Mouse (Mus musculus) midbrain, embryonic 12.5 days (tissue): ENCODE results near the gene Ldlrad3. TPM values are rescaled to one million over a fixed set of nuclear protein-coding genes. Genes with fewer than 3 reads are reported as not detected.

ENCODE experiments used
- ATAC-seq: fragments of 200-750 bp; cut with Nextera tagmentation; 2 replicates; pipeline ENCODE4 v1.8.0; 2017; ENCODE audit warnings: low read depth, moderate TSS enrichment, moderate library complexity; ENCODE audit not compliant: low FRiP score
- H3K27ac ChIP-seq: fragments of 300-500 bp; sonication (generic); replicated peaks from 2 replicates; pipeline ENCODE4 v1.5.1; 2016; ENCODE audit warnings: mild to moderate bottlenecking
- H3K27me3 ChIP-seq: fragments of 300-500 bp; sonication (generic); 2 replicates; pipeline ENCODE4 v1.6.1; 2016; ENCODE audit warnings: mild to moderate bottlenecking
- H3K36me3 ChIP-seq: fragments of 300-500 bp; sonication (generic); 2 replicates; pipeline ENCODE4 v1.6.1; 2016
- H3K4me1 ChIP-seq: fragments of 300-500 bp; sonication (generic); 2 replicates; pipeline ENCODE4 v1.6.1; 2016
- H3K4me2 ChIP-seq: fragments of 300-500 bp; sonication (generic); replicated peaks from 2 replicates; pipeline ENCODE4 v1.6.1; 2016; ENCODE audit warnings: mild to moderate bottlenecking, moderate library complexity
- H3K4me3 ChIP-seq: fragments of 300-500 bp; sonication (generic); 2 replicates; pipeline ENCODE4 v1.5.1; 2016; ENCODE audit warnings: mild to moderate bottlenecking
- H3K9ac ChIP-seq: fragments of 300-500 bp; sonication (generic); replicated peaks from 2 replicates; pipeline ENCODE4 v1.6.1; 2016; ENCODE audit warnings: mild to moderate bottlenecking, moderate library complexity
- H3K9me3 ChIP-seq: fragments of 300-500 bp; sonication (generic); 2 replicates; pipeline ENCODE4 v1.6.1; 2016; ENCODE audit warnings: mild to moderate bottlenecking
- WGBS: fragments of 180-500 bp; shearing (Covaris S2); methylation state at CpG from one replicate; pipeline ENCODE4 v1.1.7; 2016; 5-methylcytosine and 5-hydroxymethylcytosine counted together
- polyA plus RNA-seq: library from polyadenylated mRNA; unstranded; fragments of >200 nt; fragmentation: Nextera tagmentation; extraction: Ambion mirVana; gene quantifications from 2 replicates; pipeline ENCODE4 v1.2.1, GENCODE M21; 2016

Gene Ldlrad3
- polyA plus RNA-seq, 1 experiment from 2014 or later = 58.8 TPM

DNA sequence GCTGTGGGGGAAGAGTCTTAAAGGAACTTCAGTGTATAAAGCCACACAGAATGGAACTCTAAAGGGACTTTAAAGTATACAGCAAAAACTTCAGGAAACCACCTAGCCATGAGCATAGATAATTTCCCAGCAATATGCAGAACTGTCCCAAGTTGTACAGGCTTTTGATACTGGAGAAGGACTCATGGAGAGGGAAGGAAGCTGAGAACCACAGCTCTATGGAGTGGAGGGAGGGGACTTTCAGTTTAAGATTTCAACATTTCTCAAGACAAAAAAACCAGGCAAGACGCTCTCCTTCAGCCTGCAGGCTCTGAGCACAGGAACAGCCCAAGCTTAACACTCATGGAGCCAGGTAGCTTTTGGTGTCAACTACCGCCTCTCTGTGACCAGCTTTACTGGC lies 4.7 kb downstream of the Ldlrad3 start:
- WGBS = 86% methylated on average over 2 of the region's 2 CpGs
- no peaks in the 10 kb centered on the region for H3K9me3 ChIP-seq

GRCm38 (mm10) chr2:102176434-102176772 lies 9.8 kb downstream of the Ldlrad3 start:
- no peak overlapping the region for H3K9ac ChIP-seq
- H3K9me3 ChIP-seq = no peaks in the 10 kb centered on the region
- no peak overlapping the region for H3K4me3 ChIP-seq
- 0 out of 2 replicates have a peak, but pooled peaks cover 5% of the 10 kb centered on the region for H3K36me3 ChIP-seq
- no peak overlapping the region for H3K27ac ChIP-seq
- 83% methylated on average over 5 of the region's 5 CpGs for WGBS
- ATAC-seq = no peak
- peaks cover 4% of the 10 kb centered on the region for H3K4me1 ChIP-seq
- H3K27me3 ChIP-seq = no peaks in the 10 kb centered on the region
- H3K4me2 ChIP-seq = no peak overlapping the region

More for the DNA sequence above, 4.7 kb downstream of the Ldlrad3 start:
- H3K36me3 ChIP-seq = 0 out of 2 replicates have a peak, but pooled peaks cover 5% of the 10 kb centered on the region
- H3K27me3 ChIP-seq = no peaks in the 10 kb centered on the region
- peaks cover 15% of the 10 kb centered on the region for H3K4me1 ChIP-seq
- H3K27ac ChIP-seq = no peak overlapping the region
- H3K9ac ChIP-seq = no peak overlapping the region
- no peak overlapping the region for H3K4me2 ChIP-seq
- no peak overlapping the region for H3K4me3 ChIP-seq
- ATAC-seq = no peak

DNA sequence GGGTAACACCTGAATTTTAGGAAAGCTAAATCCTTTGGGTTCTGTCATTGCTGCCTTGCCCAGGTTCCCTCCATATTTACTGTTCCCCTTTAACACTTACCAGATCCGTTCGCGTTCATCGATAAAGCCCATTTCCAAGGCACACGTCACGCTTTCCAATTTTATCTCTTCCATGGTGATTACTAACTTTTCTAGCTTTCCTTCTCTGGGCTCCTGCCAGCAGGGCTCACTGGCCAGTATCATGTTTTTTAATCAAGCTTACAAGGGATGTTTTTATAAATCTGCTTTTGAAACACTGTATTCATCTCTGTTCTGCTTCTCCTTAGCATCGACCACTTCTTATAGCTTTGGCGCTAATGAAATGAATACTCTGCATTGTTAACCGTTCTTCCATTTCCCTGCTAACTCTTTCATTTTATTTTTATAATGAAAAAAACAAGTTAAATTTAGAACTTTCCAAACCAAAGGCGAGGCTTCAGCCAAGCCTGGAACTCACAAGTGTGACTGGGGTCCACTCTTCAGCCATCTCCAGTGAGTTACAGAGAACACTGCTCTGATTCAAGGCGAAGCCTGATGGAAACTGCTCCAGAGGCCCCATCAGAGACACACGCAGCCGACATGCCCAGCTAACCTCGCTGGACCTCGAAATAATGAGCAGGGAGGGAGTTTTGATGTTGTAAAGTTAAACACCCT lies 10.3 kb downstream of the Ldlrad3 start:
- Histone ChIP-seq H3K4me2 (no peak overlapping the region), H3K9ac (no peak overlapping the region), H3K4me1 (peaks cover 4% of the 10 kb centered on the region), H3K27ac (no peak overlapping the region), H3K27me3 (no peaks in the 10 kb centered on the region), H3K36me3 (0 out of 2 replicates have a peak, but pooled peaks cover 5% of the 10 kb centered on the region), H3K4me3 (no peak overlapping the region), H3K9me3 (no peaks in the 10 kb centered on the region)
- WGBS = 89% methylated on average over 15 of the region's 15 CpGs
- ATAC-seq = no peak

GRCm38 (mm10) chr2:102172458-102172857 lies 13.7 kb downstream of the Ldlrad3 start:
- Histone ChIP-seq H3K9ac (no peak overlapping the region), H3K4me2 (no peak overlapping the region), H3K9me3 (no peaks in the 10 kb centered on the region), H3K36me3 (no peaks in the 10 kb centered on the region), H3K4me3 (no peak overlapping the region), H3K27me3 (no peaks in the 10 kb centered on the region), H3K27ac (no peak overlapping the region), H3K4me1 (peaks cover 4% of the 10 kb centered on the region)
- 84% methylated on average over 4 of the region's 4 CpGs for WGBS
- no peak for ATAC-seq

GRCm38 (mm10) chr2:102166550-102167325 lies 19.4 kb downstream of the Ldlrad3 start:
- ATAC-seq = peak; percentile 50
- WGBS = 44% methylated on average over 15 of the region's 15 CpGs
- H3K27ac ChIP-seq = peak overlapping the region; percentile 21; the same call in 1 of the 2 replicates
- no peak overlapping the region for H3K4me2 ChIP-seq
- H3K9me3 ChIP-seq = no peaks in the 10 kb centered on the region
- H3K4me1 ChIP-seq = peaks cover 17% of the 10 kb centered on the region
- no peaks in the 10 kb centered on the region for H3K27me3 ChIP-seq
- no peak overlapping the region for H3K4me3 ChIP-seq
- no peak overlapping the region for H3K9ac ChIP-seq
- no peaks in the 10 kb centered on the region for H3K36me3 ChIP-seq

DNA sequence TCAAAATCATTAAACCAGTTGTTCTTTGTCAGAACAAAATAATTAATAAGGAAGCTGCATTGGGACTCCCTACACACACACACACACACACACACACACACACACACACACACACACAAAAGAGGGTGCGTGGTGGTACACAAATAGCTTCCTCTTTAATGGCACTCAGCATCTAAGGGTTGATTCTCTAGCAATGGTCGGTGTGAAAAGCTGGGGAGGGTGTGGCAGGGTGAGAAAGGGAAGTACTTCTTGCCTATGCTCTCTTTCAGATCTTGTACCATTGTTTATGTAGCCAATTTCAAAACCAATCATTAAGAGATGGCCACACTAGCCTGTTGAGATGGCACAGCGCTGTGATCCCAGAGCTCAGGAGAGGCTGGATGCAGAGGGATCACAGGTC lies 23.1 kb downstream of the Ldlrad3 start:
- Histone ChIP-seq H3K27me3 (no peaks in the 10 kb centered on the region), H3K9ac (no peak overlapping the region), H3K4me1 (peaks cover 17% of the 10 kb centered on the region), H3K9me3 (no peaks in the 10 kb centered on the region), H3K27ac (no peak overlapping the region), H3K4me3 (no peak overlapping the region), H3K4me2 (no peak overlapping the region), H3K36me3 (peaks cover 3% of the 10 kb centered on the region; the same call in 1 of the 2 replicates)
- no peak for ATAC-seq
- 91% methylated on average over 3 of the region's 3 CpGs for WGBS

DNA sequence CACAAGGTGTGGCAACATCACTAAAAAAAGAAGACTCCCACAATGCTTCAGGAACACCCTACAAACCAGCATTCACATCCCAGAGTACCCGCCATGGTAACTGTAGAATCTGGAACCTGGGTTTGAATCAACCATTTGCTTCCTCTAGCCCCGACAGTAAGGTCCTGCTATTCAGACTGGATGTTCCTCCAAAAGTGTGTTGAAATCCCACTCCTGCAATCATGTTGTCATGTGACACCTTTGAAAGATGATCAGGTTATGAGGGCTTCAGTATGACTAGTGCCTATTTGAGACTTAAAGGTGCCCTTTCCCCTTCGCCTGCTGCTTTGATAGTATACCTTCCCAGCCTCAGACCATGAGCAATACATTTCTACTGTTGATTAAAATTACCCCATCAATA lies 28.6 kb downstream of the Ldlrad3 start:
- Histone ChIP-seq H3K4me1 (peaks cover 16% of the 10 kb centered on the region), H3K9ac (no peak overlapping the region), H3K27me3 (no peaks in the 10 kb centered on the region), H3K27ac (no peak overlapping the region), H3K36me3 (peaks cover 3% of the 10 kb centered on the region; the same call in 1 of the 2 replicates), H3K9me3 (no peaks in the 10 kb centered on the region), H3K4me3 (no peak overlapping the region), H3K4me2 (no peak overlapping the region)
- WGBS = 90% methylated on average over 3 of the region's 3 CpGs
- no peak for ATAC-seq

DNA sequence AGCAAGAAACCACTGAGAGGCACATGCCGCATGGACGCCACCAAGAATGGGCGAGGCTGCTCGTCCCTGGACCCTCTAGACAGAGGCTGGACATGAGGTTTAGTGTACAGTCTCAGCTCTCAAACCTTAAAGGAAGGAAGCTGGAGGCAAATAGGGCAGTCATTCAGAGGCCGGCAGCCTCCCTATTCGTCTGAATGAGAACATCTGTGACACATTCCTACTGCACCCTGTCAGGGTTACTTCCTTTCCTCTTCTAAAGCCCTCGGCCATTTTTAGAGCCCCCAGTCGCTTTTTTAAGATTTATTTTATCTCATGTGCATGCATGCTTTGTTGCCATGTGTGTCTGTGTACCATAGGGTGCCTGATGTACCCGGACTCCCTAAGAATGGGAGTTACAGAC lies 29.2 kb downstream of the Ldlrad3 start:
- ATAC-seq = no peak
- no peak overlapping the region for H3K4me3 ChIP-seq
- H3K4me1 ChIP-seq = peaks cover 16% of the 10 kb centered on the region
- peak overlapping the region; percentile 35; the same call in 1 of the 2 replicates for H3K27ac ChIP-seq
- H3K9ac ChIP-seq = no peak overlapping the region
- H3K36me3 ChIP-seq = peaks cover 3% of the 10 kb centered on the region; the same call in 1 of the 2 replicates
- no peaks in the 10 kb centered on the region for H3K9me3 ChIP-seq
- no peak overlapping the region for H3K4me2 ChIP-seq
- no peaks in the 10 kb centered on the region for H3K27me3 ChIP-seq
- 87% methylated on average over 9 of the region's 9 CpGs for WGBS

DNA sequence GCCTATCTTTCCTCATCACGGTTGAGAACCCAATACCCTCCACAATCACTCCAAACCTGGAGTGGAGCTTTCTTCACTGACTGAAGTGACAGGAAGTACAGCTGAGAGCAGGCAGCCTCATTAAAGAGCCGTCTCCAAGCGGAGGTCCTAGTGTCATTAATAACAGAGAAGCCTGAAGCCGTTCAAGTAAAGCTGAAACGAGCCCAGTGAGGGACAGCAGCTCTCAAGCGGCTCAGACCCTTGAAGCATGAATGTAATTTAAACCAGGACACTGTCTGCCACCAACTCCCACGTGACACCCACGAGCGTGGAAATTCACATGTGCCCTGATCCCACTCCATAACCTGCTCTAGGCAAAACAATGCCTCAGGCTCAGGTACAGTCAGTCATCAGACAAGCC lies 29.7 kb downstream of the Ldlrad3 start:
- H3K4me1 ChIP-seq = peaks cover 16% of the 10 kb centered on the region
- H3K27me3 ChIP-seq = no peaks in the 10 kb centered on the region
- peaks cover 3% of the 10 kb centered on the region; the same call in 1 of the 2 replicates for H3K36me3 ChIP-seq
- ATAC-seq = no peak; the same call in 1 of the 2 replicates
- no peak overlapping the region for H3K4me2 ChIP-seq
- H3K27ac ChIP-seq = peak overlapping the region; percentile 35
- H3K9me3 ChIP-seq = no peaks in the 10 kb centered on the region
- H3K9ac ChIP-seq = no peak overlapping the region
- 55% methylated on average over 9 of the region's 9 CpGs for WGBS
- H3K4me3 ChIP-seq = no peak overlapping the region

GRCm38 (mm10) chr2:102155306-102156015 lies 30.7 kb downstream of the Ldlrad3 start:
- 73% methylated on average over 5 of the region's 5 CpGs for WGBS
- no peak overlapping the region for H3K4me3 ChIP-seq
- no peaks in the 10 kb centered on the region for H3K9me3 ChIP-seq
- H3K9ac ChIP-seq = no peak overlapping the region
- peaks cover 16% of the 10 kb centered on the region for H3K4me1 ChIP-seq
- no peak overlapping the region for H3K4me2 ChIP-seq
- H3K27me3 ChIP-seq = no peaks in the 10 kb centered on the region
- ATAC-seq = no peak
- H3K27ac ChIP-seq = no peak overlapping the region
- H3K36me3 ChIP-seq = peaks cover 3% of the 10 kb centered on the region; the same call in 1 of the 2 replicates

- ATAC-seq = no peak
- 77% methylated on average over 6 of the region's 6 CpGs for WGBS
- Histone ChIP-seq H3K4me1 (peaks cover 16% of the 10 kb centered on the region), H3K4me3 (no peak overlapping the region), H3K9ac (no peak overlapping the region), H3K9me3 (no peaks in the 10 kb centered on the region), H3K36me3 (peaks cover 3% of the 10 kb centered on the region; the same call in 1 of the 2 replicates), H3K27me3 (no peaks in the 10 kb centered on the region), H3K4me2 (no peak overlapping the region), H3K27ac (no peak overlapping the region)
Measured at GRCm38 (mm10) chr2:102154771-102155211, 31.4 kb downstream of the Ldlrad3 start.

GRCm38 (mm10) chr2:102154328-102154727 lies 31.9 kb downstream of the Ldlrad3 start:
- Histone ChIP-seq H3K27me3 (no peaks in the 10 kb centered on the region), H3K36me3 (peaks cover 3% of the 10 kb centered on the region; the same call in 1 of the 2 replicates), H3K9ac (no peak overlapping the region), H3K4me2 (no peak overlapping the region), H3K27ac (no peak overlapping the region), H3K9me3 (no peaks in the 10 kb centered on the region), H3K4me1 (peaks cover 16% of the 10 kb centered on the region), H3K4me3 (no peak overlapping the region)
- 90% methylated on average over 4 of the region's 4 CpGs for WGBS
- ATAC-seq = no peak
